Mouse (Mus musculus) stomach, postnatal 0 days (tissue): ENCODE results near the gene Yap1. TPM values are rescaled to one million over a fixed set of nuclear protein-coding genes. Genes with fewer than 3 reads are reported as not detected.
A peak's percentile ranks its signal among the peaks of the same experiment; 100 is the strongest.

Experiments
- ATAC-seq: fragments of 200-750 bp; cut with Nextera tagmentation; 2 replicates; pipeline ENCODE4 v1.8.0; 2017; ENCODE audit not compliant: low FRiP score, low TSS enrichment
- DNase-seq: peaks from one replicate; pipeline ENCODE4 v3.0.0-alpha.2; 2016; ENCODE audit warnings: low spot score
- H3K27ac ChIP-seq: fragments of 300-500 bp; sonication (generic); replicated peaks from 2 replicates; pipeline ENCODE4 v1.5.1; 2014; ENCODE audit warnings: mild to moderate bottlenecking, control low read depth
- H3K27me3 ChIP-seq: fragments of 300-500 bp; sonication (generic); 2 replicates; pipeline ENCODE4 v1.6.1; 2014; ENCODE audit warnings: low read length; ENCODE audit not compliant: control insufficient read depth, insufficient read depth
- H3K36me3 ChIP-seq: fragments of 300-500 bp; sonication (generic); 2 replicates; pipeline ENCODE4 v1.6.1; 2014; ENCODE audit warnings: low read length, mixed read lengths; ENCODE audit not compliant: control insufficient read depth, insufficient read depth
- H3K4me1 ChIP-seq: fragments of 300-500 bp; sonication (generic); replicated peaks from 2 replicates; pipeline ENCODE4 v1.6.1; 2014; ENCODE audit warnings: antibody characterized with exemption; ENCODE audit not compliant: control insufficient read depth, insufficient read depth
- H3K4me2 ChIP-seq: fragments of 300-500 bp; sonication (generic); replicated peaks from 2 replicates; pipeline ENCODE4 v1.6.1; 2014; ENCODE audit warnings: low read depth, mild to moderate bottlenecking, control low read depth, moderate library complexity
- H3K4me3 ChIP-seq: fragments of 300-500 bp; sonication (generic); 2 replicates; pipeline ENCODE4 v1.5.1; 2014; ENCODE audit warnings: low read depth, low read length, control low read depth
- H3K9ac ChIP-seq: fragments of 300-500 bp; sonication (generic); 2 replicates; pipeline ENCODE4 v1.6.1; 2014; ENCODE audit warnings: mild to moderate bottlenecking, low read length, control low read depth, mixed read lengths
- H3K9me3 ChIP-seq: fragments of 300-500 bp; sonication (generic); 2 replicates; pipeline ENCODE4 v1.6.1; 2016; ENCODE audit warnings: low read length; ENCODE audit not compliant: control insufficient read depth
- CTCF ChIP-seq: IDR thresholded peaks from 2 replicates; pipeline ENCODE4 v1.5.1; 2016; ENCODE audit warnings: antibody characterized with exemption, low read depth, mild to moderate bottlenecking, moderate library complexity
- EP300 ChIP-seq: optimal IDR thresholded peaks from 2 replicates; pipeline ENCODE3; 2016; ENCODE audit warnings: antibody characterized with exemption
- WGBS: fragments of 180-500 bp; shearing (Covaris S2); extraction: QIAGEN DNeasy Blood & Tissue Kit; methylation state at CpG from one replicate; pipeline ENCODE4 v1.1.7; 2014; 5-methylcytosine and 5-hydroxymethylcytosine counted together
- polyA plus RNA-seq: library from polyadenylated mRNA; unstranded; fragments of >200 nt; fragmentation: Nextera tagmentation; extraction: Ambion mirVana; gene quantifications from 2 replicates; pipeline ENCODE4 v1.2.1, GENCODE M21; 2015

Yap1 gene
- polyA plus RNA-seq, 1 experiment from 2014 or later = 13.6 TPM

- Histone ChIP-seq H3K27ac (no peak overlapping the region), H3K9ac (no peak overlapping the region), H3K36me3 (peaks cover 2% of the 10 kb centered on the region; the same call in 1 of the 2 replicates), H3K4me3 (no peak overlapping the region), H3K9me3 (no peaks in the 10 kb centered on the region), H3K4me2 (no peak overlapping the region), H3K4me1 (no peaks in the 10 kb centered on the region), H3K27me3 (no peaks in the 10 kb centered on the region)
- TF ChIP-seq CTCF (no peak), EP300 (no peak)
- DNase-seq (no peak), ATAC-seq (no peak)
- WGBS = 78% methylated on average over 3 of the region's 3 CpGs
These were observed 75.5 kb downstream of the Yap1 start for GRCm38 (mm10) chr9:7928866-7929265.

- no peak for TF ChIP-seq CTCF
- no peak for TF ChIP-seq EP300
- no peak overlapping the region for H3K27ac ChIP-seq
- 86% methylated on average over 3 of the region's 3 CpGs for WGBS
These were observed 76.1 kb downstream of the Yap1 start for GRCm38 (mm10) chr9:7928207-7928793.

GRCm38 (mm10) chr9:7914925-7915324 is 89.5 kb downstream of the Yap1 start:
- ATAC-seq (no peak), DNase-seq (no peak)
- Histone ChIP-seq H3K4me2 (0 out of 2 replicates have a peak overlapping the region, but pooled peaks have one; percentile 45), H3K27me3 (no peaks in the 10 kb centered on the region), H3K36me3 (no peaks in the 10 kb centered on the region), H3K27ac (no peak overlapping the region), H3K9ac (no peak overlapping the region), H3K4me3 (no peak overlapping the region), H3K9me3 (no peaks in the 10 kb centered on the region), H3K4me1 (no peaks in the 10 kb centered on the region; the same call in 1 of the 2 replicates)
- 60% methylated on average over 8 of the region's 8 CpGs for WGBS
- TF ChIP-seq CTCF = no peak
- TF ChIP-seq EP300 = no peak

More at GRCm38 (mm10) chr9:7928207-7928793, 76.1 kb downstream of the Yap1 start:
- H3K4me3 ChIP-seq = no peak overlapping the region
- H3K4me1 ChIP-seq = no peaks in the 10 kb centered on the region
- no peak overlapping the region for H3K4me2 ChIP-seq
- DNase-seq = no peak
- no peaks in the 10 kb centered on the region for H3K9me3 ChIP-seq
- no peak overlapping the region for H3K9ac ChIP-seq
- H3K27me3 ChIP-seq = no peaks in the 10 kb centered on the region
- H3K36me3 ChIP-seq = peaks cover 2% of the 10 kb centered on the region; the same call in 1 of the 2 replicates
- no peak for ATAC-seq

- H3K9ac ChIP-seq = peak overlapping the region; percentile 18; the same call in 1 of the 2 replicates
- H3K4me2 ChIP-seq = peak overlapping the region; percentile 45
- H3K27me3 ChIP-seq = no peaks in the 10 kb centered on the region
- peak; percentile 88 for DNase-seq
- ATAC-seq = peak; percentile 97
- no peak for TF ChIP-seq EP300
- peak; percentile 66 for TF ChIP-seq CTCF
- H3K4me3 ChIP-seq = peak overlapping the region; percentile 8
- no peaks in the 10 kb centered on the region; the same call in 1 of the 2 replicates for H3K4me1 ChIP-seq
- WGBS = 7% methylated on average over 11 of the region's 11 CpGs
- no peaks in the 10 kb centered on the region for H3K9me3 ChIP-seq
- no peak overlapping the region for H3K27ac ChIP-seq
- H3K36me3 ChIP-seq = no peaks in the 10 kb centered on the region
These were observed 89.9 kb downstream of the Yap1 start for GRCm38 (mm10) chr9:7914487-7914886.

GRCm38 (mm10) chr9:7913953-7914352 is 90.4 kb downstream of the Yap1 start:
- H3K27me3 ChIP-seq = no peaks in the 10 kb centered on the region
- DNase-seq = no peak
- peak overlapping the region; percentile 18; the same call in 1 of the 2 replicates for H3K9ac ChIP-seq
- H3K9me3 ChIP-seq = no peaks in the 10 kb centered on the region
- no peak for ATAC-seq
- peak overlapping the region; percentile 8 for H3K4me3 ChIP-seq
- 47% methylated on average over 19 of the region's 19 CpGs for WGBS
- peak overlapping the region; percentile 45 for H3K4me2 ChIP-seq
- H3K4me1 ChIP-seq = no peaks in the 10 kb centered on the region; the same call in 1 of the 2 replicates
- TF ChIP-seq EP300 (no peak), CTCF (no peak)
- H3K27ac ChIP-seq = no peak overlapping the region
- no peaks in the 10 kb centered on the region for H3K36me3 ChIP-seq

GRCm38 (mm10) chr9:7907351-7907985 is 96.9 kb downstream of the Yap1 start:
- DNase-seq (no peak), ATAC-seq (no peak)
- H3K4me1 ChIP-seq = no peaks in the 10 kb centered on the region
- H3K36me3 ChIP-seq = no peaks in the 10 kb centered on the region
- H3K27me3 ChIP-seq = no peaks in the 10 kb centered on the region
- H3K27ac ChIP-seq = no peak overlapping the region
- H3K9ac ChIP-seq = no peak overlapping the region
- H3K9me3 ChIP-seq = no peaks in the 10 kb centered on the region
- H3K4me3 ChIP-seq = no peak overlapping the region
- H3K4me2 ChIP-seq = no peak overlapping the region
- TF ChIP-seq EP300 (no peak), CTCF (0 out of 2 replicates have a peak, but pooled peaks have one; percentile 3)
- 84% methylated on average over 2 of the region's 2 CpGs for WGBS
